8 mouse cellular contexts compared by ENCODE assay signal in genomic region chr6:120193174-120193573, GRCm38 (mm10).
DNase-seq lines count a peak whose midpoint lies in the region; ATAC-seq and TF ChIP-seq lines count a peak whose summit lies in the region.

No protein-coding gene starts in this region.

- no peaks in the 10 kb centered on the region; the same call in 1 of the 2 replicates for H3K27me3 ChIP-seq in midbrain, embryonic 11.5 days (ENCODE audit: control insufficient read depth, insufficient read depth, low read length)
- peaks cover 16% of the 10 kb centered on the region for H3K27me3 ChIP-seq in midbrain, embryonic 13.5 days
- no peaks in the 10 kb centered on the region for H3K27me3 ChIP-seq in hindbrain, postnatal 0 days (ENCODE audit: insufficient read depth, low read length)
- no peaks in the 10 kb centered on the region for H3K27me3 ChIP-seq in stomach, postnatal 0 days (ENCODE audit: control insufficient read depth, insufficient read depth, low read length)

- peak; percentile 89 for TF ChIP-seq CTCF in hindbrain, postnatal 0 days (IDR thresholded peaks at IDR 0.05; ENCODE audit: low read depth)
- TF ChIP-seq CTCF in stomach, postnatal 0 days (IDR thresholded peaks at IDR 0.05; ENCODE audit: low read depth), result peak; percentile 96

- H3K36me3 ChIP-seq in midbrain, embryonic 11.5 days (ENCODE audit: control insufficient read depth, insufficient read depth, low read length), result no peaks in the 10 kb centered on the region
- H3K36me3 ChIP-seq in midbrain, embryonic 13.5 days, result no peaks in the 10 kb centered on the region
- no peaks in the 10 kb centered on the region for H3K36me3 ChIP-seq in hindbrain, postnatal 0 days (ENCODE audit: insufficient read depth, low read length)
- H3K36me3 ChIP-seq in stomach, postnatal 0 days (ENCODE audit: control insufficient read depth, insufficient read depth, low read length), result no peaks in the 10 kb centered on the region

- ATAC-seq in midbrain, embryonic 11.5 days (ENCODE audit: low FRiP score), result no peak
- no peak for ATAC-seq in midbrain, embryonic 13.5 days
- ATAC-seq in hindbrain, postnatal 0 days, result peak; percentile 30; the same call in 1 of the 2 replicates
- ATAC-seq in monocyte, adult 5-6 weeks (replicated peaks; ENCODE audit: insufficient number of reproducible peaks, low FRiP score, low TSS enrichment, poor library complexity, severe bottlenecking), result peak; percentile 76
- ATAC-seq in stomach, postnatal 0 days (ENCODE audit: low FRiP score, low TSS enrichment), result peak; percentile 28; the same call in 1 of the 2 replicates

- no peak for TF ChIP-seq EP300 in stomach, postnatal 0 days (optimal IDR thresholded peaks at IDR 0.05)

- no peak overlapping the region for H3K4me3 ChIP-seq in midbrain, embryonic 11.5 days (ENCODE audit: low read depth, low read length)
- no peak overlapping the region for H3K4me3 ChIP-seq in midbrain, embryonic 13.5 days (replicated peaks)
- no peak overlapping the region for H3K4me3 ChIP-seq in hindbrain, postnatal 0 days (ENCODE audit: low read length)
- no peak overlapping the region for H3K4me3 ChIP-seq in stomach, postnatal 0 days (ENCODE audit: low read depth, low read length)

- 16% methylated on average over 5 of the region's 5 CpGs for WGBS in midbrain, embryonic 11.5 days
- WGBS in midbrain, embryonic 13.5 days, result 25% methylated on average over 5 of the region's 5 CpGs
- WGBS in hindbrain, postnatal 0 days, result 25% methylated on average over 5 of the region's 5 CpGs
- 22% methylated on average over 5 of the region's 5 CpGs for WGBS in stomach, postnatal 0 days

- H3K27ac ChIP-seq in midbrain, embryonic 11.5 days (ENCODE audit: low read depth, low read length), result no peak overlapping the region
- H3K27ac ChIP-seq in midbrain, embryonic 13.5 days, result no peak overlapping the region
- H3K27ac ChIP-seq in hindbrain, postnatal 0 days, result no peak overlapping the region
- H3K27ac ChIP-seq in stomach, postnatal 0 days (replicated peaks), result 0 out of 2 replicates have a peak overlapping the region, but pooled peaks have one; percentile 13

- no peak overlapping the region for H3K9ac ChIP-seq in midbrain, embryonic 11.5 days (ENCODE audit: low read length)
- no peak overlapping the region for H3K9ac ChIP-seq in midbrain, embryonic 13.5 days (replicated peaks)
- H3K9ac ChIP-seq in hindbrain, postnatal 0 days (replicated peaks; ENCODE audit: low read length), result no peak overlapping the region
- H3K9ac ChIP-seq in stomach, postnatal 0 days (ENCODE audit: low read length), result no peak overlapping the region

- H3K4me1 ChIP-seq in midbrain, embryonic 11.5 days (ENCODE audit: control insufficient read depth, insufficient read depth, low read length), result peaks cover 17% of the 10 kb centered on the region
- peaks cover 13% of the 10 kb centered on the region for H3K4me1 ChIP-seq in midbrain, embryonic 13.5 days (replicated peaks)
- H3K4me1 ChIP-seq in hindbrain, postnatal 0 days (ENCODE audit: insufficient read depth, low read length), result no peaks in the 10 kb centered on the region
- H3K4me1 ChIP-seq in stomach, postnatal 0 days (replicated peaks; ENCODE audit: control insufficient read depth, insufficient read depth), result peaks cover 6% of the 10 kb centered on the region

- H3K9me3 ChIP-seq in midbrain, embryonic 11.5 days (ENCODE audit: control insufficient read depth, low read length), result no peaks in the 10 kb centered on the region
- no peaks in the 10 kb centered on the region for H3K9me3 ChIP-seq in midbrain, embryonic 13.5 days
- no peaks in the 10 kb centered on the region for H3K9me3 ChIP-seq in hindbrain, postnatal 0 days (ENCODE audit: low read length)
- no peaks in the 10 kb centered on the region for H3K9me3 ChIP-seq in stomach, postnatal 0 days (ENCODE audit: control insufficient read depth, low read length)

- intact Hi-C loops in left cerebral cortex, postnatal 25 days (cut with DNase I), result loop anchor here (1.0 to 5.0 kb wide), 3 partner anchors 81 to 192 kb away; no protein-coding TSS in a partner anchor

- H3K4me2 ChIP-seq in midbrain, embryonic 11.5 days, result no peak overlapping the region
- no peak overlapping the region for H3K4me2 ChIP-seq in midbrain, embryonic 13.5 days (replicated peaks)
- H3K4me2 ChIP-seq in hindbrain, postnatal 0 days (ENCODE audit: low read depth, low read length), result no peak overlapping the region
- no peak overlapping the region for H3K4me2 ChIP-seq in stomach, postnatal 0 days (replicated peaks; ENCODE audit: low read depth)

- peak; percentile 90 for DNase-seq in midbrain, embryonic 11.5 days (ENCODE audit: low spot score, missing footprints)
- peak; percentile 81 for DNase-seq in c-Kit-positive CD71-positive TER-119-negative erythroid progenitor cells, embryonic 14.5 days (ENCODE audit: low read depth)
- peak; percentile 62 to 74 for DNase-seq in frontal cortex, postnatal 10 days (ENCODE audit: low spot score in 2 of 2)
- DNase-seq in hindbrain, postnatal 0 days (ENCODE audit: low spot score), result peak; percentile 83
- DNase-seq in left cerebral cortex, postnatal 25 days (ENCODE audit: low spot score in 2 of 2), result peak; percentile 85 to 86
- DNase-seq in stomach, postnatal 0 days (ENCODE audit: low spot score), result peak; percentile 83

Comparison
In these comparisons a context has a peak if more than half of its experiments do, and no peak if none do; other contexts are left out.
1. ATAC-seq: peak in hindbrain, postnatal 0 days (single experiment), monocyte, adult 5-6 weeks (single experiment) and stomach, postnatal 0 days (single experiment); none in midbrain, embryonic 11.5 days (single experiment) and midbrain, embryonic 13.5 days (single experiment).
2. Peak in every context shown above with its lines, with median percentiles within 50 percentile points of each other: DNase-seq.